Mouse (Mus musculus): Measurements from ENCODE around the gene Nacc1. TPM values are rescaled to one million over a fixed set of nuclear protein-coding genes. Genes with fewer than 3 reads are reported as not detected.
"Not testable (repeated sequence)": the region's sequence is repeated elsewhere in the genome, so short reads cannot be mapped to it uniquely, and the experiment has no call there.

The Nacc1 gene
- polyA plus RNA-seq, 1 experiment from 2014 or later, result 33.8 TPM

GRCm38 (mm10) chr8:84635397-84636050 is 52.1 kb downstream of the Nacc1 start:
- Histone ChIP-seq H3K27ac (ENCODE audit: low read depth) (no peak overlapping the region; the same call in 1 of the 2 replicates), H3K9ac (no peak overlapping the region; the same call in 1 of the 2 replicates), H3K4me1 (ENCODE audit: insufficient read depth) (peaks cover 5% of the 10 kb centered on the region; the same call in 1 of the 2 replicates), H3K9me3 (ENCODE audit: low read depth, low read length) (no peaks in the 10 kb centered on the region), H3K4me3 (ENCODE audit: low read depth, low read length) (no peak overlapping the region), H3K4me2 (no peak overlapping the region), H3K27me3 (ENCODE audit: insufficient read depth, low read length) (no peaks in the 10 kb centered on the region), H3K36me3 (ENCODE audit: insufficient read depth) (no peaks in the 10 kb centered on the region)
- no peak for TF ChIP-seq CTCF (IDR thresholded peaks at IDR 0.05; ENCODE audit: low read depth)
- 61% methylated on average over 14 of the region's 14 CpGs for WGBS
- ATAC-seq (ENCODE audit: insufficient read depth) (no peak), DNase-seq (no peak)

DNA sequence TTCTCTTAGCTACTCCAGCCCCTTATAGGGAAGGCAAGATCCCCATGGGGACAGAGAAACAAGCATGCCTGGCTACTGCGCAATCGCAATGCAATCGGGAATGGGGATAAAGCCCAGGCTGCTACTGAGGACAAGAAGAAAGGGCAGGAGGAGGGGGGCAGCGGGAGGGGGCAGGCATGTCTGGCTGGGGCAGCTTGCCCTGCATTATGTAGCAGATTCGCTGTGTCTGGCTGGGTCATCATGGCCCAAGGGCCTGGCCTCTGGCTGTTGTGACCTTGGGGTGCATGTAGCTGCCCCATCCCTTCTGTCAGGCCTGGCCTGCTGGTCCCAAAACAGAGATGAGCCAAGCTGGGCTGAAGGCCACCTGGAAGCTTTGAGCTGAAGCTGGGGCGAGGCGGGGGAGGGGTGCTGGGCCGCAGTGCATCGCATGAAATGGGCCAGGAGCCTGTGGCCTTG is 52.8 kb downstream of the Nacc1 start:
- WGBS, result 51% methylated on average over 9 of the region's 9 CpGs
- no peaks in the 10 kb centered on the region for H3K27me3 ChIP-seq (ENCODE audit: insufficient read depth, low read length)

DNA sequence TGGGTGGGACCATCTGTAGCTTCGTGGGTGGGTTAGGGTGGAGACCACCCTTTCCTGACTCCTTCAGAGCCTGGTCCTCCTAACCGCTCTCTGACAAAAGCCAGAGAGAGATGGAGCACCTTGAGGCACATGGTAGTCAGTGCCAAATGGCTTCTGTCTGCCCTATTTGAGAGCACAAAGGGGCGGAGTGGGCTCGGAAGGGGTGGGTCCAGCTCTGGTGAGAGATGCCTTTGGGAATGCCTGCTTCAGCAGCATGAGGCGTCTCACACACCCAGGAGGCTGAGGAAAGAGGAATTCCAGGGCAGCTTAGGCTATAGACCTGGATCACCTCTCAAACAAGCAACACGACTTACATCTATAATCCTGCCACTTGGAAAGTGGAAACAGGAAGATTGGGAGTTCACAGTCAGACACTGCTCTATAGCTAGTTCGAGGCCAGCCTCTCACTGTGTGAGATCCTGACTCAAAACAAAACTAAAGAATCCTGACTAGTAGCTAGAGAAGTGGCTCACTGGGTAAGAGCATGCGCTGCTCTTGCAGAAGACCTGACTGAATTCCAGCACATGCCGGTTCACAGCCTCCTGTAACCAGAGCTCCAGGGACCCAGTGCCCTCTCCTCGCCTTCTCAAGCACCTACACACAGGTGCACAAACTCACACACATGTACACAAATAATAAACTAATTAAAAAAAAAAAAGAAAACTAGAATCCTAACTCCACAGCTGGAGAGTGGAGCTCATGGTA is 53.6 kb downstream of the Nacc1 start:
- Histone ChIP-seq H3K4me2 (no peak overlapping the region), H3K36me3 (ENCODE audit: insufficient read depth) (no peaks in the 10 kb centered on the region), H3K27me3 (ENCODE audit: insufficient read depth, low read length) (no peaks in the 10 kb centered on the region), H3K27ac (ENCODE audit: low read depth) (no peak overlapping the region), H3K4me1 (ENCODE audit: insufficient read depth) (peaks cover 5% of the 10 kb centered on the region; the same call in 1 of the 2 replicates), H3K9ac (no peak overlapping the region), H3K4me3 (ENCODE audit: low read depth, low read length) (no peak overlapping the region), H3K9me3 (ENCODE audit: low read depth, low read length) (no peaks in the 10 kb centered on the region)
- no peak for ATAC-seq (ENCODE audit: insufficient read depth)
- DNase-seq, result no peak
- WGBS, result 42% methylated on average over 10 of the region's 10 CpGs
- TF ChIP-seq CTCF (IDR thresholded peaks at IDR 0.05; ENCODE audit: low read depth), result no peak

More for the DNA sequence above, 52.8 kb downstream of the Nacc1 start:
- no peak for ATAC-seq (ENCODE audit: insufficient read depth)
- peaks cover 5% of the 10 kb centered on the region; the same call in 1 of the 2 replicates for H3K4me1 ChIP-seq (ENCODE audit: insufficient read depth)
- TF ChIP-seq CTCF (IDR thresholded peaks at IDR 0.05; ENCODE audit: low read depth), result no peak
- no peak overlapping the region for H3K4me2 ChIP-seq
- H3K4me3 ChIP-seq (ENCODE audit: low read depth, low read length), result no peak overlapping the region
- DNase-seq, result no peak
- no peaks in the 10 kb centered on the region for H3K36me3 ChIP-seq (ENCODE audit: insufficient read depth)
- no peaks in the 10 kb centered on the region for H3K9me3 ChIP-seq (ENCODE audit: low read depth, low read length)
- no peak overlapping the region; the same call in 1 of the 2 replicates for H3K9ac ChIP-seq
- no peak overlapping the region for H3K27ac ChIP-seq (ENCODE audit: low read depth)

DNA sequence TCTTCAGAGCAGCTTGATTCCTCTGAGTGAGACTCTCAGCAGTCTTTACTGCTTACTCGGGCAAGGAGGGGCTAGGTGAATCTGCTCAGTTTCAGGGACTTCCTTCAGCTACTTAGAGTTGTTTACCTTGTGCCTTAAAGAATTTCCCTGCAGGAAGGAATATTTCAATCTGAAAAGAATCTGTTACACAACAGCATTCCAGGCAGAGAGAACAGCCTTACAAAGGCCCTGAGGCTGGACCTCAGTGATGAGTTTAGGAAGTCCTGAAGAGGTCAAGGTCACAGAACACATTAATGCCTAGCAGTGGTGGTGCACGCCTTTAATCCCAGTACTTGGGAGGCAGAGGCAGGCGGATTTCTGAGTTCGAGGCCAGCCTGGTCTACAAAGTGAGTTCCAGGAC is 55.8 kb downstream of the Nacc1 start:
- Histone ChIP-seq H3K4me2 (no peak overlapping the region), H3K27ac (ENCODE audit: low read depth) (no peak overlapping the region), H3K4me3 (ENCODE audit: low read depth, low read length) (no peak overlapping the region), H3K27me3 (ENCODE audit: insufficient read depth, low read length) (no peaks in the 10 kb centered on the region), H3K4me1 (ENCODE audit: insufficient read depth) (peaks cover 5% of the 10 kb centered on the region; the same call in 1 of the 2 replicates), H3K36me3 (ENCODE audit: insufficient read depth) (no peaks in the 10 kb centered on the region), H3K9me3 (ENCODE audit: low read depth, low read length) (no peaks in the 10 kb centered on the region), H3K9ac (no peak overlapping the region)
- ATAC-seq (ENCODE audit: insufficient read depth), result no peak
- 86% methylated on average over 4 of the region's 4 CpGs for WGBS
- no peak for DNase-seq
- TF ChIP-seq CTCF (IDR thresholded peaks at IDR 0.05; ENCODE audit: low read depth), result no peak

DNA sequence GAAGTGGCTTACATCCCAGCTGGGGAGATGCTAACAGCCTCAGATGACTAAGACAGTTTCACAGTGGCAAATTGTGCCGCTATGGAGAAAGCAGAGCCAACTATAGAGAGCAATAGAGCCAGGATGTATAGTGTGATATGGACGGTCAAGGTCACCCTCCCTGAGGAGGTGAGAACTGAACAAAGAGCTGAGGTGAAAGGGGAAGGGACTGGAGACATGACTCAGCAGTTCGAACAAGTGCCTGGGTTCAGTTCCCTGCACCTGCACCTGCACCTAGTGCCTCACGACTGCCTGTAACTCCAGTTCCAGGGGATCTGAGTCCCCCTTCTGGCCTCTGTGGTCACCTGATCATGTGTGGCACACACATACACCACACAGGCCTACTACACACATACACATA is 57.5 kb downstream of the Nacc1 start:
- H3K4me1 ChIP-seq (ENCODE audit: insufficient read depth), result no peaks in the 10 kb centered on the region
- ATAC-seq (ENCODE audit: insufficient read depth), result no peak
- H3K27ac ChIP-seq (ENCODE audit: low read depth), result no peak overlapping the region
- no peaks in the 10 kb centered on the region for H3K36me3 ChIP-seq (ENCODE audit: insufficient read depth)
- no peaks in the 10 kb centered on the region for H3K27me3 ChIP-seq (ENCODE audit: insufficient read depth, low read length)
- TF ChIP-seq CTCF (IDR thresholded peaks at IDR 0.05; ENCODE audit: low read depth), result no peak
- no peak overlapping the region for H3K4me2 ChIP-seq
- no peak overlapping the region for H3K4me3 ChIP-seq (ENCODE audit: low read depth, low read length)
- no peak for DNase-seq
- H3K9me3 ChIP-seq (ENCODE audit: low read depth, low read length), result no peaks in the 10 kb centered on the region
- 66% methylated on average over 4 of the region's 4 CpGs for WGBS
- H3K9ac ChIP-seq, result no peak overlapping the region

DNA sequence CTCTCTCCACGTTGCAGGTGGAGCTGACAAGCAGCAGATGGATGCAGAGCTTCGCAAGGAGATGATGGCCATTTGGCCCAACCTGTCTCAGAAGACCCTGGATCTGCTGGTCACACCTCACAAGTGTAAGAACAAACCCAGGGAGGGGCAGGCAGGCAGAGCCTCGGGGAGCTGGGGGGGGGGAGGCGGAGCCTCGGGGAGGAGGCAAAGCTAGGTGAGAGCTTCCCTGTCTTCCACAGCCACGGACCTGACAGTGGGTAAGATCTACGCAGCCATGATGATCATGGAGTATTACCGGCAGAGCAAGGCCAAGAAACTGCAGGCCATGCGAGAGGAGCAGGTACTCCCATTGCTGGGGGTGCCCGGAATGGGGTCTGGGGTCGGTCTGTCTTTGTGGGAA is 58.1 kb downstream of the Nacc1 start:
- no peak overlapping the region for H3K4me3 ChIP-seq (ENCODE audit: low read depth, low read length)
- TF ChIP-seq CTCF (IDR thresholded peaks at IDR 0.05; ENCODE audit: low read depth), result no peak
- H3K4me1 ChIP-seq (ENCODE audit: insufficient read depth), result no peaks in the 10 kb centered on the region
- 66% methylated on average over 11 of the region's 11 CpGs for WGBS
- ATAC-seq (ENCODE audit: insufficient read depth), result no peak
- no peaks in the 10 kb centered on the region for H3K27me3 ChIP-seq (ENCODE audit: insufficient read depth, low read length)
- no peaks in the 10 kb centered on the region for H3K36me3 ChIP-seq (ENCODE audit: insufficient read depth)
- no peak for DNase-seq
- H3K9me3 ChIP-seq (ENCODE audit: low read depth, low read length), result no peaks in the 10 kb centered on the region
- no peak overlapping the region for H3K9ac ChIP-seq
- no peak overlapping the region for H3K4me2 ChIP-seq
- no peak overlapping the region for H3K27ac ChIP-seq (ENCODE audit: low read depth)

DNA sequence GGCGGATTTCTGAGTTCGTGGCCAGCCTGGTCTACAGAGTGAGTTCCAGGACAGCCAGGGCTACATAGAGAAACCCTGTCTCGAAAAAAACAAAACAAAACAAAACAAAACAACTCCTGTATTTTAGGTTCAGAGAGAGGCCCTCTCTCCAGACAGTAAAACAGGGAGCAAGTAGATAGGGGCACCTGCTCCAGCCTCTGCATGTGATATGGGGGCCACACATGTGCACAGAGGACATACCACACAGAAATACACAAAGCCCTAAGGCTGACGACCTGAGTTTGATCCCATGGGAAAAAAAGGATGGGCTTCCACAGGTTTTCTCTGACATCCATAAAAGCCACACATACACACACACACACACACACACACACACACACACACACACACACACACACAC is 64.2 kb downstream of the Nacc1 start:
- not testable (repeated sequence) for H3K27ac ChIP-seq (ENCODE audit: low read depth); H3K36me3 ChIP-seq (ENCODE audit: insufficient read depth); H3K4me3 ChIP-seq (ENCODE audit: low read depth, low read length); H3K9me3 ChIP-seq (ENCODE audit: low read depth, low read length); DNase-seq; H3K9ac ChIP-seq; H3K4me2 ChIP-seq; H3K4me1 ChIP-seq (ENCODE audit: insufficient read depth); H3K27me3 ChIP-seq (ENCODE audit: insufficient read depth, low read length); ATAC-seq (ENCODE audit: insufficient read depth)
- WGBS, result 75% methylated on average over 4 of the region's 4 CpGs

All from lung, embryonic 14.5 days (tissue).